Mouse (Mus musculus): ENCODE measurements around the gene Nlrp1a.

The Nlrp1a gene

DNA sequence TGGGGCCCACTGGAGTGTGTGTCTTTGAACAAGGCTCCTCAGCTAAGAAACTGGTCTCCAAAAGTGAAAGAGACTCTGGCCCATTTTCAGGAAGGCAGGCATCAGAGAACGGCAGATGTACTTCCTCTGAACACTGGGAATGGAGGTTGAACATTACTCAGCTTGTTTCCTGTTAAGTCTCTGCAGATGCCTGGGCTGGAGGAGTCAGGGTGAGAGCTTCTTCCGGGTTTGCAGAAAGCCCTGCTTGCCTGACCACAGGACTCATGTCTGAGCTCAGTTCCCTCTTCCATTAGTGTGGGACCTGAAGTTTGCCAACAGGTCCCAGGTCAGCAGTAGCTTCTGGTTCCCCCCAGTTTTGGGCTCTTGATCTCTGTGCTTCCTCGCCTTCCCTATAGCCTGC lies at the start of gene Nlrp1a:
Gene Nlrp1a, minus strand, starts transcription at position 44 of the 400 bp plus-strand sequence.
- no peak for DNase-seq

DNA sequence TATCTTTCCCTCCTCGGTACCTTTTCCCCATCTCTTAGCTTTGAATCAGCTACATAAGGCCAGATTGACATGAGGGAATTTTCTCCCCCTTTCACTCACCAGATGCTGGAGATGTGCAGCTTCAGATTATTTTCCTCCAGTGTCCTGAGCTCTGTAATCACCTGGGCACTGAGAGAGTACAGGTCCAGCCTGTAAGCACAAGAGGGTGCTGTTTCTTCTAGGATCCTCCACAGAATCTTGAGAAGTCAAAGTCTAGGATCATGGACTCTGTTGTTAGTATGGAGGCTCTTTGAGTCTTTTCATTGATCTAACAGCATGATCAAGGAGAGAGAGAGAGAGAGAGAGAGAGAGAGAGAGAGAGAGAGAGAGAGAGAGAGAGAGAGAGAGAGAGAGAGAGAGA lies 25.1 kb upstream of the Nlrp1a start:
- DNase-seq: no peak

DNA sequence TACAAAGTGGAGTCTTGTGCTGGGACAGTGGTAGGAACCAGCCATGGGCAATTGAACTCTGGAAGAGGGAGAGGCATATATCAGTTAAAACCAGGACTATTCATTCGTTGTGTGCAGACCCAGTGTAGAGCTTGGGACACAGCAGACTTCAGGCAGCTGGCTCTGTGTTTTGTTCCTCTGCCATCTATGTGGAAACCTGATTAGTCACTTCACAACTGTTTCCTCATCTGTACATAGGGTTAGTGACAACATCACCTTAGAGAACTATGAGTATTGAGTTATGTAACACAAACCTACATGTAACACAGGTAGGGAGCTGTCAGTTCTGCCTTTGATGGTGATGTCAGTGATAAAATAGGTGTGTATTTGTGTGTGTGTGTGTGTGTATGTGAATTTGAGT lies 19.6 kb upstream of the Nlrp1a start:
- DNase-seq: no peak

DNA sequence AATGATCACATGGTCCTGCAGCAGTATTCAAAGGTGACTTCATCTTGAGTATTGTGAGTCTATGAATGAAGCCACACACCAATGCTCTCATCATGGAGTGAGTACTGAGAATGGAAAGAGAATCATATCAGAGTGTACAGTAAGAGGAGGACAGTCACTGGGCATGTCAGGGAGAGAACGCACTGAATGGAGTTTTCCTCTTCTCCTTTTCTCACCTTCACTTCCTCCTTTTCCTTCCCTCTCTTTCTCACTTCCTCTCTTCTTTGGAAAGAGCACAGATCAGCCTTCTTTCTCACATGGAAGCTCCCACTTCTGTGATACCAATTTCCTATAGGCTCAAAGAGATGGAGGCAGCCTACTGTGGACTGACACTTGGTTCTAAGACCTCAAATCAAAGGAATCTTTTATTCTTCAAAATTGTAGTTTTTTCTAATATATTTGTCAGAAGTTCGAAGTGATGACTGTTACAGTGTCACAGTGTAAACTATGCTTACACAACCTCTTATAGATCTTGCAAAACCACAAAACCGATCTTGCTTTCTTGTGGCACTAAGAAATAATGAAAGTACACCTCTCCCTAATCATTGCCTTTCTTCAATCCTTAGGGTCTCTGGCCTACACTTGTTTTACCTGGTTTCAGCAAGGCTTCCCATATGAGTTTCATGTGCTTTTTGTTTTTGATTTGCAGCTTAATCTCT lies 15.1 kb upstream of the Nlrp1a start:
- DNase-seq: no peak

DNA sequence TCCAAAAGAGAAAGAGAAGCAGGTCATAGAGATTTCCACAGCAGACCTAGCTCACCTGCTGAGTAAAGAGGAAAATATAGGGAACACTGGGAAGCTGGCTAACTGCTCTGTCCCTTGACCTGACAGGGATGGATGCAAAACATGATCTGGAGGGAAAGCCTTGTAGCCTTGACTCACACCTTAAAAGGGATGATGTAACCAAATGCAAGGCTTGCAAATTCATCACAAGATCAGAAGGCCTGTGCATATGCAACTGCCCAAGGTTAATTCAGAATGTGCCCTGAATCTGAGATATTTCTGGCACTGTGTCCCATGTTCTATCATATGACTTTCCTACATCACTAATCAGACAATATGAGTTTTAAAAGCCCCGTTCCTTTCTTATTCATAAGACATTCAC lies 10.8 kb upstream of the Nlrp1a start:
- no peak for DNase-seq

DNA sequence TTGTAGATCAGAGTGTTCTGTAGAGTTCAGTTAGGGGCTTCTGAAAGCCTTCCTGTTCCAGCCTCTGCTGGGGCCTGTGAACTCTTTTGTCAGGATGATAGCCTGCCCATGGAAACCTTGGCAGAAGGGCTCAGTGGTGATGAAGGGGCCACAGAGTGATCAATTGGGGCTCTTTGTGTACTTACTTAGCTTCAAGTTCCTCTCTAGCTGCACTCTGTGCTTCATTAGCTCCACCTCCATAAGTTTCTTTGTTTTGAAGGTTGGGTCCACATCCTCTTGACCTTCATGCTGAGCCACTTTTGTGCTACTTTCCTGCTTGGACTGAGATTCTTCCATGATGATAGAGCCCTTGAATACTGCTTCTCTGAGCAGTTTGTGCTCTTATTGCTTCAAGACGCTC lies 2.5 kb downstream of the Nlrp1a start:
- no peak for DNase-seq

DNA sequence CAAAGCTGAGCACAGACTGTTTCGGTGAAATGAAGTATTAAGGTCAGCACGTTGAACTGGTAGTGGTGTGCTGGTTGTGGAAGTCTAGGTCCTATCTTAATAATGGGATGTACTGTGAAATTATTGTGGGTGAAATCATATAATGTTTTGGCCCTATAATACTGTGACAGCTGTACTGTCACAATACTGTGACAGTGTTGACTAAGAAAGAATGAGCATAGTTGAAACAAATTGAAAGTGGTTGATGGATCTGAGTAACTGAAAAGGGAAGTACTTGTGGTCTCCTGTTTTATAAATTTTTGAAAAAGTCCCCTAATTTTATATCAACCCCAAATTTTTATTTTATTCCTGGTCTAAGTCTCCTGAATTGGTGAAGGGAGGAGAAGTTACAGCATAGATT lies 37.4 kb downstream of the Nlrp1a start:
- DNase-seq: no peak

DNA sequence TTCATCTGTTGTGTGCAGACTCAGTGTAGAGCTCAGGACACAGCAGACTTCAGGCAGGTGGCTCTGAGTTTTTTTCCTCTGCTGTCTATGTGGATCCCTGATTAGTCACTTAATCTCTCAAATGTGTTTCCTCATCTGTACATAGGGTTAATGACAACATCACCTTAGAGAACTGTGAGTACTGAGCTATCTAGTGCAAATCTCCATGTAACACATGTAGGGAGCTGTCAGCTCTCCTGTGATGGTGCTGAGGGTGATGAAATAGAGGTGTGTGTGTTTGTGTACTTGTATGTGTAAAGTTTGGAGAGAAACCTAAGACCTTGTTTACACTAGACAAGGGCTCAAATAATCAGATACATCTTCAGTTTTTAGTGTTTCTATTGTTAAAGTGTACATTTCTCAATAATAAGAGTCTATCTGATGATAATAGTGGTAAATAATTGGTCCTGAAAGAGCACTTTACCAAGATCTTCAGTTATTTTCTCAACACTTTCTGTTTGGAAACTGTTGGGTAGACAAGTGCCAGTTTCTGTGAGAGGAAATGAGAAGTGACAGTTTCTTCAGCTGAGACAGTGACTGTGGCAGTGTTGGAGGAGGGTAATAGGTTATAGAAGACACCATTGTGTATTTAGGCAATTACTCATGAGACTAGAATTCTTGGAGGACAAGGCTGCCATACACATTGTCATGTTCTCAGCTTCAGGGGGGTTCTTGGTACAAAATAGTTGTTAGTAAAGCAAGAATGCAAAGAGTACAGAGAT lies 38.1 kb downstream of the Nlrp1a start:
- DNase-seq: no peak

DNA sequence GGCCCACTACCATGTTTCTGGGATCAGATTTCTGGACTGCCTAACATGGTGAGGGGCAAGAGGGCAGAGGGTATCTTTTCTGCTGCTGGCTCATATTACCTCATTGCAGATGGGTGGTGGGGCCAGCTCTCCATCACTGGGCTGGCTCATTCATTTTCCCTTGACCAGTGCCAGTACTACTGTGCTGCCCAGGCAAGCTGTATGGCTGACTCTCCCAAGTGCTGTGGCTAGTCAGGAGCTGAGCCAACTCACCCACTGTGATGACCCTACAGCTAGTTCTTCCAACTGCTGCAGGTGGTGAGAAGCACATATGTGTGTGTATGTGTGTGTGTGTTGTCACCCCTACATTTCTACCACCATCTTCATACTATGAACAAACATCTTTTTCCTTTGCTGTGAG lies 40.6 kb downstream of the Nlrp1a start:
- DNase-seq: no peak

DNA sequence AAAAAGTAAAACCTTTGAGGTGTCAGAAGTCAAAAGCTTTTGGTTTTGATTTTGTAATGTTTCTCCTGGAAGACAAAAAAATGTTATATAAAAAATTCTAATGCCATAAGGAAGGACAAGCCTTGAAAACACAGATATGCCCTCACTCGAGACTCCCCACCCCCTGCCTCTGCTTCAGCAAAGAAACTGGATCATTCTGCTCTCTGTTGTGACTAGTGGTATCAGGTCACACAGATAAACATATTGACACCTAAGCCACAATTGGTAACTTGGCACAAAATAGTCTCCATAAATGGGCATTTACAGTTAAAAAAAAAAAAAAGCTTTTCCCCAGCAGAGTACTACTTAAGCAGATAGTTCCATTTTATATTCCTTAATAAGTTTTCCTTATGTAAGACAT lies 68.2 kb downstream of the Nlrp1a start:
- no peak for DNase-seq

DNA sequence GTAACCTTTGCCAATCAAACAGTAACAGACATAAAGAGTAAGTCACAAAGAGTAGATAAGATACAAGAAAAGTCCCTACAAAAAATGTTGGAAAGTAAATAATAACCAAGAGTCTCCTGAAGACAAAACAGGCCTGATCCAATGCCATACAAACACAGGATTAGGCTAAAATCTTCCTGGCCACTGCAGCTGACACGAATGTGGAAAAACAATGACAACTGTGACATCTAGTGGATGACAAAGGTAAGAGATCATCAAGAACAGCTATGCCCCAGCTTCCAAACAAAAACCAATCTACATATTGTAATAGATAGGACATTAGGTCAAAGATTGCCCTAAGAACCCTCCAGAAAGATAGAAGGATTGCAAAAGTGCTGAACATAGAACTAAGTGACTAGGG lies 92.0 kb downstream of the Nlrp1a start:
- DNase-seq: no peak

All from kidney, adult 18-20 months (tissue).